Comparison of ENCODE assay signal across 25 mouse cellular contexts in the genomic region with DNA sequence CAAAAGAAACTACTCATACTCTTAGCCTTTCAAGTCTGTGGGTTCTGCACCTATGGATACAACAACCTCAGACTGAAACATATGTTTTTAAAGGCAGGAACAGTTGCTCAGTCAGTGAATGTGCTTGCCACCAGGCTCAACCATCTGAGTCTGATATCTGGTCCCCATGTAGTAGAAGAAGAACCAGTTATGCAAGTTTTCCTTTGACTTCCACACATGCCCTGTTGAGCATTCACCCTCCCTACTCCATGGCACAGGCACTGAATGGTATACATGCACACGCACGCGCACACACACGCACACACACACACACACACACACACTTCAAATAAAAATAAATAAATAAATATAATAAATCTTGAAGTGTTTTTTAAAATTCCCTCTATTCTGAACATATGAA. TPM values are rescaled to one million over a fixed set of nuclear protein-coding genes. Genes with fewer than 3 reads are reported as not detected.
DNase-seq lines count a peak whose midpoint lies in the region; ATAC-seq and TF ChIP-seq lines count a peak whose summit lies in the region.
"Had no signal": no experiment of that assay in that cellular context is flagged by ENCODE, and none has a peak within 500 bp of the region (broad histone marks: within the 10 kb centered on the region; RNA-seq: fewer than 3 reads in every experiment).

No protein-coding gene starts in this region.

- peak; percentile 63 for DNase-seq in embryonic facial prominence, embryonic 14.5 days (ENCODE audit: low spot score)
- no peak for DNase-seq in embryonic facial prominence, embryonic 10.5 days (ENCODE audit: low spot score)
- peak; percentile 31 for DNase-seq in midbrain, embryonic 11.5 days (ENCODE audit: low spot score, missing footprints)
- no peak for DNase-seq in lung, postnatal 0 days (ENCODE audit: low spot score)
- no peak for DNase-seq in gastrocnemius, adult 2 months
- DNase-seq: adrenal gland, adult 8-10 months; adrenal gland, postnatal 25 days; cerebellum, adult 11-12 months; cerebellum, adult 8-10 months; cerebellum, postnatal 10 days; cerebellum, postnatal 36 days; embryo, embryonic 11 days; forebrain, postnatal 0 days; gastrocnemius, postnatal 25 days; heart, adult 11 months; heart, postnatal 36 days had no signal

- no peak for TF ChIP-seq CTCF in lung, postnatal 0 days (IDR thresholded peaks at IDR 0.05)
- TF ChIP-seq CTCF in gastrocnemius, adult 2 months (IDR thresholded peaks at IDR 0.05) = no peak

- H3K4me3 ChIP-seq in embryonic facial prominence, embryonic 14.5 days (ENCODE audit: low read depth, low read length) = no peak overlapping the region
- no peak overlapping the region for H3K4me3 ChIP-seq in embryonic facial prominence, embryonic 10.5 days
- H3K4me3 ChIP-seq in midbrain, embryonic 11.5 days (ENCODE audit: low read depth, low read length) = no peak overlapping the region
- H3K4me3 ChIP-seq in midbrain, embryonic 16.5 days (ENCODE audit: low read depth, low read length) = no peak overlapping the region
- H3K4me3 ChIP-seq in stomach, embryonic 16.5 days (replicated peaks; ENCODE audit: low read length) = no peak overlapping the region
- H3K4me3 ChIP-seq in lung, postnatal 0 days (ENCODE audit: low read depth, low read length) = no peak overlapping the region
- no peak overlapping the region for H3K4me3 ChIP-seq in gastrocnemius, adult 2 months
- H3K4me3 ChIP-seq: embryonic facial prominence, embryonic 15.5 days; hindbrain, embryonic 10.5 days; hindbrain, embryonic 13.5 days had no signal

- no peak overlapping the region for H3K27ac ChIP-seq in embryonic facial prominence, embryonic 14.5 days (replicated peaks; ENCODE audit: low read depth, low read length)
- no peak overlapping the region for H3K27ac ChIP-seq in embryonic facial prominence, embryonic 10.5 days (replicated peaks)
- no peak overlapping the region for H3K27ac ChIP-seq in midbrain, embryonic 11.5 days (ENCODE audit: low read depth, low read length)
- no peak overlapping the region for H3K27ac ChIP-seq in midbrain, embryonic 16.5 days (ENCODE audit: low read length)
- H3K27ac ChIP-seq in stomach, embryonic 16.5 days (ENCODE audit: low read length) = no peak overlapping the region
- no peak overlapping the region for H3K27ac ChIP-seq in lung, postnatal 0 days (ENCODE audit: low read length)
- no peak overlapping the region; the same call in 1 of the 2 replicates for H3K27ac ChIP-seq in gastrocnemius, adult 2 months
- H3K27ac ChIP-seq: hindbrain, embryonic 10.5 days; hindbrain, embryonic 13.5 days had no signal

- peak; percentile 85 for ATAC-seq in embryonic facial prominence, embryonic 14.5 days (ENCODE audit: low read depth)
- no peak for ATAC-seq in midbrain, embryonic 11.5 days (ENCODE audit: low FRiP score)
- no peak for ATAC-seq in midbrain, embryonic 16.5 days
- ATAC-seq in stomach, embryonic 16.5 days (ENCODE audit: insufficient read depth, low FRiP score) = peak; percentile 83; the same call in 1 of the 2 replicates
- no peak for ATAC-seq in lung, postnatal 0 days
- ATAC-seq: activated CD4-positive, CD25-positive, alpha-beta regulatory T cell, adult 4 months; forebrain, embryonic 14.5 days; forebrain, postnatal 0 days; hindbrain, embryonic 16.5 days had no signal

- 89% methylated on average over 4 of the region's 4 CpGs for WGBS in embryonic facial prominence, embryonic 14.5 days
- 94% methylated on average over 4 of the region's 4 CpGs for WGBS in embryonic facial prominence, embryonic 10.5 days
- WGBS in midbrain, embryonic 11.5 days = 96% methylated on average over 4 of the region's 4 CpGs
- WGBS in midbrain, embryonic 16.5 days = 97% methylated on average over 4 of the region's 4 CpGs
- WGBS in stomach, embryonic 16.5 days = 66% methylated on average over 4 of the region's 4 CpGs
- 83% methylated on average over 4 of the region's 4 CpGs for WGBS in lung, postnatal 0 days

- H3K4me1 ChIP-seq in embryonic facial prominence, embryonic 14.5 days (ENCODE audit: control insufficient read depth, insufficient read depth, low read length) = peaks cover 3% of the 10 kb centered on the region; the same call in 1 of the 2 replicates
- H3K4me1 ChIP-seq in embryonic facial prominence, embryonic 10.5 days = peaks cover 4% of the 10 kb centered on the region; the same call in 1 of the 2 replicates
- no peaks in the 10 kb centered on the region for H3K4me1 ChIP-seq in midbrain, embryonic 11.5 days (ENCODE audit: control insufficient read depth, insufficient read depth, low read length)
- H3K4me1 ChIP-seq in midbrain, embryonic 16.5 days (ENCODE audit: control insufficient read depth, insufficient read depth, low read length) = no peaks in the 10 kb centered on the region; the same call in 1 of the 2 replicates
- H3K4me1 ChIP-seq in stomach, embryonic 16.5 days (ENCODE audit: control insufficient read depth, insufficient read depth, low read length) = no peaks in the 10 kb centered on the region
- H3K4me1 ChIP-seq in lung, postnatal 0 days (ENCODE audit: insufficient read depth, low read depth, low read length) = no peaks in the 10 kb centered on the region; the same call in 1 of the 2 replicates
- H3K4me1 ChIP-seq: hindbrain, embryonic 10.5 days had no signal

- H3K9ac ChIP-seq in embryonic facial prominence, embryonic 14.5 days (ENCODE audit: low read depth, low read length) = no peak overlapping the region
- H3K9ac ChIP-seq in midbrain, embryonic 11.5 days (ENCODE audit: low read length) = no peak overlapping the region
- no peak overlapping the region for H3K9ac ChIP-seq in midbrain, embryonic 16.5 days (ENCODE audit: low read depth, low read length)
- H3K9ac ChIP-seq in stomach, embryonic 16.5 days (ENCODE audit: low read length) = no peak overlapping the region
- H3K9ac ChIP-seq in lung, postnatal 0 days (replicated peaks; ENCODE audit: low read depth) = no peak overlapping the region
- H3K9ac ChIP-seq: embryonic facial prominence, embryonic 15.5 days; forebrain, postnatal 0 days; hindbrain, embryonic 13.5 days had no signal

- no peaks in the 10 kb centered on the region for H3K36me3 ChIP-seq in embryonic facial prominence, embryonic 14.5 days (ENCODE audit: control insufficient read depth, insufficient read depth, low read length)
- H3K36me3 ChIP-seq in embryonic facial prominence, embryonic 10.5 days (replicated peaks) = no peaks in the 10 kb centered on the region
- no peaks in the 10 kb centered on the region for H3K36me3 ChIP-seq in midbrain, embryonic 11.5 days (ENCODE audit: control insufficient read depth, insufficient read depth, low read length)
- H3K36me3 ChIP-seq in midbrain, embryonic 16.5 days (ENCODE audit: control insufficient read depth, insufficient read depth, low read length) = no peaks in the 10 kb centered on the region
- no peaks in the 10 kb centered on the region for H3K36me3 ChIP-seq in stomach, embryonic 16.5 days (ENCODE audit: control insufficient read depth, insufficient read depth, low read length)
- no peaks in the 10 kb centered on the region for H3K36me3 ChIP-seq in lung, postnatal 0 days (ENCODE audit: insufficient read depth, low read length)
- H3K36me3 ChIP-seq: embryonic facial prominence, embryonic 15.5 days; hindbrain, embryonic 10.5 days; hindbrain, embryonic 13.5 days had no signal

- TF ChIP-seq EP300 in lung, postnatal 0 days (IDR thresholded peaks at IDR 0.05) = no peak

- H3K27me3 ChIP-seq in embryonic facial prominence, embryonic 14.5 days (replicated peaks; ENCODE audit: control insufficient read depth, insufficient read depth, low read length) = peaks cover 10% of the 10 kb centered on the region; the same call in 1 of the 2 replicates
- peaks cover 32% of the 10 kb centered on the region for H3K27me3 ChIP-seq in embryonic facial prominence, embryonic 10.5 days (replicated peaks; ENCODE audit: low read depth, poor library complexity, severe bottlenecking)
- peaks cover 4% of the 10 kb centered on the region; the same call in 1 of the 2 replicates for H3K27me3 ChIP-seq in midbrain, embryonic 11.5 days (ENCODE audit: control insufficient read depth, insufficient read depth, low read length)
- no peaks in the 10 kb centered on the region for H3K27me3 ChIP-seq in midbrain, embryonic 16.5 days (ENCODE audit: control insufficient read depth, insufficient read depth, low read depth, low read length)
- H3K27me3 ChIP-seq in stomach, embryonic 16.5 days (ENCODE audit: control insufficient read depth, insufficient read depth, low read length) = no peaks in the 10 kb centered on the region; the same call in 1 of the 2 replicates
- H3K27me3 ChIP-seq in lung, postnatal 0 days (replicated peaks; ENCODE audit: insufficient read depth, low read length) = peaks cover 4% of the 10 kb centered on the region; the same call in 1 of the 2 replicates

- peaks cover 6% of the 10 kb centered on the region; the same call in 1 of the 2 replicates for H3K9me3 ChIP-seq in embryonic facial prominence, embryonic 14.5 days (ENCODE audit: control insufficient read depth, low read length)
- H3K9me3 ChIP-seq in embryonic facial prominence, embryonic 10.5 days = no peaks in the 10 kb centered on the region
- H3K9me3 ChIP-seq in midbrain, embryonic 11.5 days (ENCODE audit: control insufficient read depth, low read length) = no peaks in the 10 kb centered on the region
- H3K9me3 ChIP-seq in midbrain, embryonic 16.5 days (replicated peaks; ENCODE audit: control insufficient read depth, low read length, poor library complexity, severe bottlenecking) = no peaks in the 10 kb centered on the region
- no peaks in the 10 kb centered on the region for H3K9me3 ChIP-seq in stomach, embryonic 16.5 days (replicated peaks; ENCODE audit: control insufficient read depth, low read length)
- no peaks in the 10 kb centered on the region for H3K9me3 ChIP-seq in lung, postnatal 0 days (ENCODE audit: low read length)
- H3K9me3 ChIP-seq: embryonic facial prominence, embryonic 15.5 days had no signal

- H3K4me2 ChIP-seq in embryonic facial prominence, embryonic 14.5 days (ENCODE audit: low read depth, low read length) = no peak overlapping the region
- H3K4me2 ChIP-seq in midbrain, embryonic 11.5 days = no peak overlapping the region
- H3K4me2 ChIP-seq in midbrain, embryonic 16.5 days (ENCODE audit: low read length) = no peak overlapping the region
- no peak overlapping the region for H3K4me2 ChIP-seq in stomach, embryonic 16.5 days (ENCODE audit: low read depth, low read length)
- no peak overlapping the region for H3K4me2 ChIP-seq in lung, postnatal 0 days (replicated peaks; ENCODE audit: low read depth, low read length)
- H3K4me2 ChIP-seq: embryonic facial prominence, embryonic 15.5 days; heart, embryonic 11.5 days; hindbrain, embryonic 13.5 days had no signal

- intact Hi-C loops in gastrocnemius, adult 2 months (cut with DNase I) = no loop called here

RNA-seq across cellular contexts. Expression of a gene that starts 20.9 kb away (rescaled TPM):
- 14.3 and 16.5 TPM in 2 replicates for polyA plus RNA-seq in embryonic facial prominence, embryonic 14.5 days (2014; fragmentation: Nextera tagmentation; extraction: Ambion mirVana)
- polyA plus RNA-seq in embryonic facial prominence, embryonic 10.5 days (2016; fragmentation: Nextera tagmentation; extraction: Ambion mirVana) = 10.7 and 11.4 TPM in 2 replicates
- polyA plus RNA-seq in midbrain, embryonic 11.5 days (2014; fragmentation: Nextera tagmentation; extraction: Ambion mirVana) = 17.7 and 17.8 TPM in 2 replicates
- polyA plus RNA-seq in midbrain, embryonic 16.5 days (2015; fragmentation: Nextera tagmentation; extraction: Ambion mirVana) = 8.8 and 9.9 TPM in 2 replicates
- 12.8 and 13.6 TPM in 2 replicates for polyA plus RNA-seq in stomach, embryonic 16.5 days (2015; fragmentation: Nextera tagmentation; extraction: Ambion mirVana)
- polyA plus RNA-seq in lung, postnatal 0 days (2015; fragmentation: Nextera tagmentation; extraction: Ambion mirVana) = 11.2 and 11.6 TPM in 2 replicates
- total RNA-seq in gastrocnemius, adult 2 months (2021) = 10 to 100 TPM; 19.6 to 28.7 TPM

Comparison
In these comparisons a context has a peak if more than half of its experiments do, and no peak if none do; other contexts are left out.
1. DNase-seq: peak in embryonic facial prominence, embryonic 14.5 days (single experiment) and midbrain, embryonic 11.5 days (single experiment); none in embryonic facial prominence, embryonic 10.5 days (single experiment), lung, postnatal 0 days (single experiment) and gastrocnemius, adult 2 months (single experiment).
2. ATAC-seq: peak in embryonic facial prominence, embryonic 14.5 days (single experiment) and stomach, embryonic 16.5 days (single experiment); none in midbrain, embryonic 11.5 days (single experiment), midbrain, embryonic 16.5 days (single experiment) and lung, postnatal 0 days (single experiment).